Mouse (Mus musculus) forebrain, postnatal 0 days (tissue): Measurements from ENCODE around the gene Bnip2. TPM values are rescaled to one million over a fixed set of nuclear protein-coding genes. Genes with fewer than 3 reads are reported as not detected.

Source experiments
- ATAC-seq: fragments of 200-750 bp; cut with Nextera tagmentation; 2 replicates; pipeline ENCODE4 v1.8.0; 2017; ENCODE audit warnings: mild to moderate bottlenecking, moderate library complexity
- DNase-seq: peaks from one replicate; pipeline ENCODE4 v3.0.0-alpha.2; 2015
- H3K27ac ChIP-seq: fragments of 300-500 bp; sonication (generic); 2 replicates; pipeline ENCODE4 v1.5.1; 2014; ENCODE audit warnings: low read depth, mild to moderate bottlenecking, antibody characterized with exemption, low read length, moderate library complexity, mixed read lengths
- H3K27me3 ChIP-seq: fragments of 300-500 bp; sonication (generic); 2 replicates; pipeline ENCODE4 v1.6.1; 2014; ENCODE audit warnings: mild to moderate bottlenecking, low read length, mixed read lengths; ENCODE audit not compliant: insufficient read depth
- H3K36me3 ChIP-seq: fragments of 300-500 bp; sonication (generic); 2 replicates; pipeline ENCODE4 v1.6.1; 2014; ENCODE audit warnings: mild to moderate bottlenecking, moderate library complexity; ENCODE audit not compliant: insufficient read depth
- H3K4me1 ChIP-seq: fragments of 300-500 bp; sonication (generic); 2 replicates; pipeline ENCODE4 v1.6.1; 2014; ENCODE audit warnings: antibody characterized with exemption; ENCODE audit not compliant: insufficient read depth
- H3K4me2 ChIP-seq: fragments of 300-500 bp; sonication (generic); 2 replicates; pipeline ENCODE4 v1.6.1; 2014; ENCODE audit warnings: low read depth, mild to moderate bottlenecking, moderate library complexity
- H3K4me3 ChIP-seq: fragments of 300-500 bp; sonication (generic); 2 replicates; pipeline ENCODE4 v1.5.1; 2014; ENCODE audit warnings: low read depth, low read length, mixed read lengths
- H3K9ac ChIP-seq: fragments of 300-500 bp; sonication (generic); 2 replicates; pipeline ENCODE4 v1.6.1; 2014; ENCODE audit warnings: mild to moderate bottlenecking
- H3K9me3 ChIP-seq: fragments of 300-500 bp; sonication (generic); 2 replicates; pipeline ENCODE4 v1.6.1; 2016; ENCODE audit warnings: low read length
- CTCF ChIP-seq: sonication (generic); IDR thresholded peaks from 2 replicates; pipeline ENCODE4 v1.5.1; 2016; ENCODE audit warnings: antibody characterized with exemption, control low read depth, low read depth
- WGBS: fragments of 180-500 bp; shearing (Covaris S2); extraction: QIAGEN DNeasy Blood & Tissue Kit; methylation state at CpG from one replicate; pipeline ENCODE4 v1.1.7; 2014; 5-methylcytosine and 5-hydroxymethylcytosine counted together
- polyA plus RNA-seq: library from polyadenylated mRNA; unstranded; fragments of >200 nt; fragmentation: Nextera tagmentation; extraction: Ambion mirVana; gene quantifications from 2 replicates; pipeline ENCODE4 v1.2.1, GENCODE M21; 2015
- total RNA-seq: library from RNA; depleted of rRNA; stranded (reverse); fragments of >200 nt; gene quantifications from 2 replicates; pipeline ENCODE4 v1.2.3, GENCODE M21; 2014

Gene Bnip2
- total and polyA plus RNA-seq, 2 experiments from 2014 or later = 53.2 to 69.4 TPM

DNA sequence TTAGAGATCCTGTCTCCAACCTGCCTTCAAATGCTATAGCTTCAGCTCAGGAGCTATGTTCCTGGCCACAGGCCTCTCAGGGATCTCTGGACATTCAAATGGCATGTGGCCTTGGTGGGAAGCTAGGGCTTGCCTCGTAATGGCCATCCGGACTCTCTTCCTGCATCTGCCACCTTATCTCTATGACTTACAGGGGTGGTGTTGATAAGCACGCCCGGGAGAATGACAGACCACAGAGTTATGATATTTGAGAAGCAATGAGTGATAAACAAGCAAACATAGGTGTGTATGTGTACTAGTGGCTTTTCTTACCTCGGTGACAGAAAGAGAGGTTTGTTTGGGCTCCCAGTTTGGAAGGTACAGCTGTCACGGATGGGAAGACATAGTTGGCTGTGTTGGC lies 57.0 kb downstream of the Bnip2 start:
- TF ChIP-seq CTCF = no peak
- H3K9ac ChIP-seq = no peak overlapping the region
- 90% methylated on average over 6 of the region's 6 CpGs for WGBS
- no peaks in the 10 kb centered on the region for H3K9me3 ChIP-seq
- ATAC-seq = no peak
- no peak overlapping the region for H3K4me3 ChIP-seq
- H3K4me1 ChIP-seq = no peaks in the 10 kb centered on the region
- no peak overlapping the region for H3K27ac ChIP-seq
- H3K36me3 ChIP-seq = no peaks in the 10 kb centered on the region
- no peak overlapping the region for H3K4me2 ChIP-seq
- H3K27me3 ChIP-seq = no peaks in the 10 kb centered on the region
- no peak for DNase-seq

DNA sequence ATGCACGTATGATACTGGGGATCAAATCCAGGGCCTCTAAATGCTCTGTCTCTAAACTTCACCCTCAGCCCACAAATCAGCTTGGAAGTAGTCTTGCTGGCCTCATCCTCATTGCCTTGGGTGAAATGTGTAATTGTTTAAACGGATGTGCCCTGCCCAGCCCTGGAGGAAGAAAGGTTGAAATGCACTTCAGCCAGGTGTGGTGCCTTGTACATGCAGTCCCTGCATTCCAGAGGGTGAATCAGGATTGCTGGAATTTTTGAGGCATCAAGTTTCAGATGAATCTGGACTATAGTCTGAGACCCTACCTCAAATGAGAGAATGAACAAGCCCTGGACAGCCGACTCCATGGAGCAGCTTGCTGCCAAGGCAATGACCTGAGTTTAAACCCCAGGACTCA lies 58.6 kb downstream of the Bnip2 start:
- TF ChIP-seq CTCF = no peak
- Histone ChIP-seq H3K4me2 (no peak overlapping the region), H3K27me3 (no peaks in the 10 kb centered on the region), H3K4me1 (no peaks in the 10 kb centered on the region), H3K9ac (no peak overlapping the region), H3K36me3 (no peaks in the 10 kb centered on the region), H3K9me3 (no peaks in the 10 kb centered on the region), H3K27ac (no peak overlapping the region), H3K4me3 (no peak overlapping the region)
- DNase-seq = no peak
- no peak for ATAC-seq
- 66% methylated on average over 3 of the region's 3 CpGs for WGBS

- WGBS = 22% methylated on average over 5 of the region's 5 CpGs
- no peaks in the 10 kb centered on the region for H3K4me1 ChIP-seq
- no peak overlapping the region for H3K4me3 ChIP-seq
- no peaks in the 10 kb centered on the region for H3K27me3 ChIP-seq
- no peak overlapping the region for H3K9ac ChIP-seq
- H3K4me2 ChIP-seq = no peak overlapping the region
- DNase-seq (no peak), ATAC-seq (no peak)
- H3K27ac ChIP-seq = no peak overlapping the region
- H3K9me3 ChIP-seq = no peaks in the 10 kb centered on the region
- no peaks in the 10 kb centered on the region for H3K36me3 ChIP-seq
- TF ChIP-seq CTCF = no peak
Measured at GRCm38 (mm10) chr9:70048280-70048679, 59.0 kb downstream of the Bnip2 start.

GRCm38 (mm10) chr9:70048751-70049415 lies 59.6 kb downstream of the Bnip2 start:
- Histone ChIP-seq H3K36me3 (no peaks in the 10 kb centered on the region), H3K4me3 (no peak overlapping the region), H3K4me1 (no peaks in the 10 kb centered on the region), H3K9me3 (no peaks in the 10 kb centered on the region), H3K27me3 (no peaks in the 10 kb centered on the region), H3K9ac (no peak overlapping the region), H3K4me2 (no peak overlapping the region), H3K27ac (no peak overlapping the region)
- DNase-seq (no peak), ATAC-seq (no peak)
- no peak for TF ChIP-seq CTCF
- 42% methylated on average over 6 of the region's 6 CpGs for WGBS

GRCm38 (mm10) chr9:70049416-70049783 lies 60.1 kb downstream of the Bnip2 start:
- ATAC-seq (peak; percentile 45; the same call in 1 of the 2 replicates), DNase-seq (no peak)
- TF ChIP-seq CTCF = no peak
- H3K9me3 ChIP-seq = no peaks in the 10 kb centered on the region
- H3K36me3 ChIP-seq = no peaks in the 10 kb centered on the region
- H3K4me3 ChIP-seq = no peak overlapping the region
- H3K4me2 ChIP-seq = no peak overlapping the region
- H3K27ac ChIP-seq = no peak overlapping the region
- no peak overlapping the region for H3K9ac ChIP-seq
- 23% methylated on average over 3 of the region's 3 CpGs for WGBS
- H3K27me3 ChIP-seq = no peaks in the 10 kb centered on the region
- no peaks in the 10 kb centered on the region for H3K4me1 ChIP-seq

- Histone ChIP-seq H3K9me3 (no peaks in the 10 kb centered on the region), H3K4me3 (no peak overlapping the region)
- 42% methylated on average over 8 of the region's 8 CpGs for WGBS
Measured at GRCm38 (mm10) chr9:70049839-70050238, 60.6 kb downstream of the Bnip2 start.

DNA sequence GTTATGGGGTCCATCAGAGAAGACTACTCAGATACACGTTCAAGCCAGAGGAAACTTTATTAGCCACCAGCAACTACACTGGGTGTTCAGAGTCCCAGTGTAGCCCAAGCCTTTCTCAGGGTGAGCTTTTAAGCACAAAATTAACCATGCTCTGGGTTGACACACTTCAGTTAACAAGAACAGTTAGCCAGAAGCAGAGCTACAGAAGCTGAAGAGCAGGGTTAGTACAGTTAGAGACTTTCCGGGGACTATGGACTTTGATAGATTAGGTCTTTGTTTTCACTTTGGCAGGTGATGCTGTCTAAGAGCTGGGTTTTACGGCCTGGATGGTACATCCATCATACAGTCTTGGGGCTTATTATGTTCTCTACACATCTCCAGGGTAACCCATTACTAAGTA lies 63.5 kb downstream of the Bnip2 start:
- no peak for ATAC-seq
- WGBS = 78% methylated on average over 3 of the region's 3 CpGs
- TF ChIP-seq CTCF = no peak
- no peaks in the 10 kb centered on the region for H3K27me3 ChIP-seq
- no peaks in the 10 kb centered on the region for H3K4me1 ChIP-seq
- no peak overlapping the region for H3K4me2 ChIP-seq
- no peak overlapping the region for H3K9ac ChIP-seq
- no peaks in the 10 kb centered on the region for H3K36me3 ChIP-seq
- H3K9me3 ChIP-seq = no peaks in the 10 kb centered on the region
- DNase-seq = no peak
- no peak overlapping the region for H3K27ac ChIP-seq
- no peak overlapping the region for H3K4me3 ChIP-seq

More at GRCm38 (mm10) chr9:70049839-70050238, 60.6 kb downstream of the Bnip2 start:
- no peak for TF ChIP-seq CTCF
- Histone ChIP-seq H3K4me2 (no peak overlapping the region), H3K27me3 (no peaks in the 10 kb centered on the region), H3K9ac (no peak overlapping the region), H3K4me1 (no peaks in the 10 kb centered on the region), H3K27ac (no peak overlapping the region), H3K36me3 (no peaks in the 10 kb centered on the region)
- ATAC-seq = no peak
- no peak for DNase-seq
